ENCODE assay signal across 8 mouse cellular contexts in the genomic region with DNA sequence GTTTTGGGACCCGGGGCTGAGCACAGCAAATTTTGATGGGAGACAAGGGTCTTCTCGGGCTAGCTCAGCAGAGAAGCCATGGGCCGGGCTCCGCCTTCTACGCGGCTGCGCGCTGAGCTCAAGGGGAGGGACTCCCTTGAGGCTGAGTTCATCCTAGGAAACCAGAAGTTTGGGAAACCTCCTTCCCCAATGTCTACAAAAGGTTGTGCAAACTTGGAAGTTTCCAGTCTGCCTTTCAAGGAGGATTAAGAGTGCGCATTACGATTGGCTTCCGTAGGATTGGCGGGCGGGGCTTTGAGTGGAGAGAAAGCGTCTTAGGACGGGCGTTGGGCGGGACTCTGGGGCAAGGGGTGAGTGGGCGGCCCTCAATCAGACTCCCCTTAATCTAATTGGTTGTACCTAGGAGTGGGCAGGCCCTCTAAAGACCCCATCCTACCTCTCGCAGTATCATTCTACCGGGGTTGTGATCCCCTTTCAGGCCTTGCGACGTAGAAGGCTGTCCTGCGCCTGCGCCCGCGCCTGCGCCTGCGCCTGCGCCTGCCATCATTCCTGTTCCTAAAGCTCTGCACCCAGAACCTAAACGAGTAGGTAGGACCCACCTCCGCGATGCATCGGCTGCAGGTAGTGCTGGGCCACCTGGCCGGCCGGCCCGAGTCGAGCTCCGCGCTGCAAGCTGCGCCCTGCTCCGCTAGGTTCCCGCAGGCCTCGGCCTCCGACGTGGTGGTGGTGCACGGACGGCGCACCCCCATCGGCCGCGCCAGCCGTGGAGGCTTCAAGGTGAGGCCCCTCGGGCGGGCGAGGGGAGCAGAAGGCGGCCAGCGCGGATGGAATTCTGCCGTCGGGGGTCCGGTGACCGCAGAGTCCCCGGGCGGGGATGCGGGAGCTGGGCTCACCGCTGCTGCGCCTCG. TPM values are rescaled to one million over a fixed set of nuclear protein-coding genes. Genes with fewer than 3 reads are reported as not detected.
DNase-seq lines count a peak whose midpoint lies in the region; ATAC-seq and TF ChIP-seq lines count a peak whose summit lies in the region.

Gene Myd88, minus strand, starts transcription at position 503 of the 908 bp plus-strand sequence.

- H3K4me3 ChIP-seq in cortical plate, adult 2 months (ENCODE audit: insufficient read depth, low read length): peak within 1 kb of the TSS; percentile 53
- H3K4me3 ChIP-seq in megakaryocyte, embryonic 14.5 days (replicated peaks): peak within 1 kb of the TSS; percentile 96

- ATAC-seq in activated CD4-positive, CD25-positive, alpha-beta regulatory T cell, adult 4 months: peak; percentile 94

- peak; percentile 89 for TF ChIP-seq POLR2A in cortical plate, adult 2 months (IDR thresholded peaks at IDR 0.05; ENCODE audit: extremely low read depth, insufficient read depth, low read length)

- peaks cover 62% of the 10 kb centered on the region for H3K36me3 ChIP-seq in megakaryocyte, embryonic 14.5 days (replicated peaks; ENCODE audit: low read length)

- no peaks in the 10 kb centered on the region for H3K9me3 ChIP-seq in megakaryocyte, embryonic 14.5 days

- TF ChIP-seq CTCF in cortical plate, adult 2 months (IDR thresholded peaks at IDR 0.05; ENCODE audit: extremely low read depth, insufficient read depth, low read length): no peak

- H3K27ac ChIP-seq in cortical plate, adult 2 months (ENCODE audit: insufficient read depth, low read length): peak within 1 kb of the TSS; percentile 76

- peaks cover 3% of the 10 kb centered on the region for H3K4me1 ChIP-seq in cortical plate, adult 2 months (ENCODE audit: control insufficient read depth, insufficient read depth, low read length)
- H3K4me1 ChIP-seq in megakaryocyte, embryonic 14.5 days: peaks cover 50% of the 10 kb centered on the region

- peak; percentile 95 to 97 for DNase-seq in gastrocnemius, adult 8-10 months (ENCODE audit: low spot score in 2 of 2)
- DNase-seq in hindlimb bud, embryonic 11.5 days (ENCODE audit: extremely low spot score, low read depth, low spot score): peak; percentile 88
- DNase-seq in left cerebral cortex, adult 8-10 months (ENCODE audit: low spot score in 2 of 2): peak; percentile 86 to 99
- peak; percentile 98 to 99 for DNase-seq in right cerebral cortex, postnatal 10 days (ENCODE audit: low spot score in 2 of 2)
- DNase-seq in urinary bladder, postnatal 25 days (ENCODE audit: low spot score): peak; percentile 84

- H3K27me3 ChIP-seq in megakaryocyte, embryonic 14.5 days (replicated peaks): no peaks in the 10 kb centered on the region

RNA-seq across cellular contexts. Expression of gene Myd88, which starts in this region (rescaled TPM):
- 10 to 100 TPM; 75.2 to 83.3 TPM for polyA plus RNA-seq in activated CD4-positive, CD25-positive, alpha-beta regulatory T cell, adult 4 months (2017; shearing (Covaris generic))
- polyA plus RNA-seq in cortical plate, adult 2 months (2012; rRNA removed): 5.4 TPM in 2 replicates
- total RNA-seq in gastrocnemius, adult 8-10 months (2022): 1 to 10 TPM; 2.7 to 4.1 (median 3.9) TPM
- total RNA-seq in left cerebral cortex, adult 8-10 months (2022): 1 to 10 TPM; 7.0 to 8.5 (median 7.6) TPM
- polyA plus RNA-seq in megakaryocyte, embryonic 14.5 days (2012; ENCODE audit: insufficient read depth, low replicate concordance): 17.6 and 38.2 TPM in 2 replicates

Comparison
In these comparisons a context has a peak if more than half of its experiments do, and no peak if none do; other contexts are left out.
1. Peak in every context shown above with its lines: DNase-seq, ATAC-seq, H3K4me3 ChIP-seq and H3K27ac ChIP-seq.